In the genomic region with DNA sequence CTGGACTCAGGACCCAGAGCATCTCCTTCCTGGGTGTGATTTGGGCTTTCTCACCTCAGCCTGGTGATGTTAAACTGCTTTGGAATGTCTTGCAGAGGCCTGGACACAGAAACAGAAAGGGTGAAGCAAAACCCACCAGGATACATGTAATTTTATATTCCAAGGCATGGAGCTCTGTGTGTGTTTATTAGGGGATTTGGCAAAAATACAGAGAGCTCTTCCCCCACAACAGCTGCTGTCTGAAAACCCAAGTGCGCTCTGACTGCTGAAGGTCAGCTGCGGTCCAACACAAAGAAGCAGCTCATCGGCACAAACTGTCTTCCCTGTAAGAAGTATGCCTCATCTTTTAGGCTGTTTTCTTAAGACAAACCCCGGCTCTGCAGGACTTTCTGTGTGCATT, we compare ENCODE assay signal across 34 mouse cellular contexts. TPM values are rescaled to one million over a fixed set of nuclear protein-coding genes. Genes with fewer than 3 reads are reported as not detected.
A peak's percentile ranks its signal among the peaks of the same experiment; 100 is the strongest.
DNase-seq lines count a peak whose midpoint lies in the region; ATAC-seq and TF ChIP-seq lines count a peak whose summit lies in the region.
"Had no signal": no experiment of that assay in that cellular context is flagged by ENCODE, and none has a peak within 500 bp of the region (broad histone marks: within the 10 kb centered on the region; RNA-seq: fewer than 3 reads in every experiment).

No protein-coding gene starts in this region.

- H3K9ac ChIP-seq in hindbrain, embryonic 14.5 days, result no peak overlapping the region
- H3K9ac ChIP-seq in hindbrain, embryonic 11.5 days (ENCODE audit: low read depth, low read length), result no peak overlapping the region
- no peak overlapping the region for H3K9ac ChIP-seq in midbrain, postnatal 0 days (replicated peaks; ENCODE audit: low read length, poor library complexity, severe bottlenecking)
- H3K9ac ChIP-seq in midbrain, embryonic 13.5 days (replicated peaks), result no peak overlapping the region
- H3K9ac ChIP-seq: forebrain, postnatal 0 days; heart, embryonic 13.5 days; hindbrain, embryonic 15.5 days; kidney, embryonic 15.5 days; liver, embryonic 15.5 days had no signal

- no peak for ATAC-seq in hindbrain, embryonic 14.5 days (ENCODE audit: low FRiP score)
- ATAC-seq in hindbrain, embryonic 11.5 days (ENCODE audit: low FRiP score), result no peak
- no peak for ATAC-seq in midbrain, postnatal 0 days (ENCODE audit: low FRiP score)
- ATAC-seq in midbrain, embryonic 13.5 days, result no peak
- ATAC-seq: forebrain, postnatal 0 days; intestine, embryonic 16.5 days; midbrain, embryonic 16.5 days; Patski had no signal

- intact Hi-C loops in left cerebral cortex, postnatal 10 days (cut with DNase I), result no loop called here

- H3K36me3 ChIP-seq in hindbrain, embryonic 14.5 days (replicated peaks; ENCODE audit: control insufficient read depth, insufficient read depth), result no peaks in the 10 kb centered on the region
- H3K36me3 ChIP-seq in hindbrain, embryonic 11.5 days (ENCODE audit: control insufficient read depth, insufficient read depth, low read length), result no peaks in the 10 kb centered on the region
- no peaks in the 10 kb centered on the region for H3K36me3 ChIP-seq in midbrain, postnatal 0 days (ENCODE audit: insufficient read depth, low read length)
- H3K36me3 ChIP-seq in midbrain, embryonic 13.5 days, result no peaks in the 10 kb centered on the region
- H3K36me3 ChIP-seq: G1E; heart, embryonic 13.5 days; hindbrain, embryonic 15.5 days; kidney, embryonic 15.5 days; liver, embryonic 15.5 days had no signal

- H3K4me1 ChIP-seq in hindbrain, embryonic 14.5 days (replicated peaks; ENCODE audit: control insufficient read depth, insufficient read depth, low read length), result no peaks in the 10 kb centered on the region; the same call in 1 of the 2 replicates
- no peaks in the 10 kb centered on the region for H3K4me1 ChIP-seq in hindbrain, embryonic 11.5 days (replicated peaks; ENCODE audit: control insufficient read depth, insufficient read depth, low read length)
- no peaks in the 10 kb centered on the region for H3K4me1 ChIP-seq in midbrain, postnatal 0 days (ENCODE audit: insufficient read depth, low read length)
- no peaks in the 10 kb centered on the region for H3K4me1 ChIP-seq in midbrain, embryonic 13.5 days (replicated peaks)
- H3K4me1 ChIP-seq: heart, embryonic 13.5 days; kidney, embryonic 15.5 days; liver, embryonic 15.5 days had no signal

- TF ChIP-seq CTCF in midbrain, postnatal 0 days (IDR thresholded peaks at IDR 0.05), result no peak

- no peak overlapping the region for H3K4me3 ChIP-seq in hindbrain, embryonic 14.5 days (replicated peaks; ENCODE audit: low read length)
- no peak overlapping the region for H3K4me3 ChIP-seq in hindbrain, embryonic 11.5 days (ENCODE audit: low read depth, low read length)
- no peak overlapping the region for H3K4me3 ChIP-seq in midbrain, postnatal 0 days (ENCODE audit: low read depth, low read length)
- H3K4me3 ChIP-seq in midbrain, embryonic 13.5 days (replicated peaks), result no peak overlapping the region
- H3K4me3 ChIP-seq: heart, adult 2 months; heart, embryonic 13.5 days; hindbrain, embryonic 15.5 days; kidney, embryonic 15.5 days; liver, embryonic 15.5 days had no signal

- no peaks in the 10 kb centered on the region for H3K9me3 ChIP-seq in hindbrain, embryonic 14.5 days (ENCODE audit: control insufficient read depth, low read length)
- no peaks in the 10 kb centered on the region for H3K9me3 ChIP-seq in hindbrain, embryonic 11.5 days (ENCODE audit: control insufficient read depth, low read length)
- no peaks in the 10 kb centered on the region for H3K9me3 ChIP-seq in midbrain, postnatal 0 days (ENCODE audit: low read length)
- H3K9me3 ChIP-seq in midbrain, embryonic 13.5 days, result no peaks in the 10 kb centered on the region
- H3K9me3 ChIP-seq: G1E; heart, embryonic 13.5 days; hindbrain, embryonic 15.5 days; kidney, embryonic 15.5 days; liver, embryonic 15.5 days had no signal

- H3K27me3 ChIP-seq in hindbrain, embryonic 14.5 days (ENCODE audit: control insufficient read depth, insufficient read depth, low read length), result no peaks in the 10 kb centered on the region
- H3K27me3 ChIP-seq in hindbrain, embryonic 11.5 days (ENCODE audit: control insufficient read depth, insufficient read depth, low read length), result no peaks in the 10 kb centered on the region
- no peaks in the 10 kb centered on the region for H3K27me3 ChIP-seq in midbrain, postnatal 0 days (ENCODE audit: insufficient read depth, low read length)
- H3K27me3 ChIP-seq in midbrain, embryonic 13.5 days, result no peaks in the 10 kb centered on the region
- H3K27me3 ChIP-seq: CH12.LX; heart, embryonic 13.5 days; hindbrain, embryonic 15.5 days; kidney, embryonic 15.5 days; liver, embryonic 15.5 days had no signal

- 0 out of 2 replicates have a peak overlapping the region, but pooled peaks have one; percentile 29 for H3K27ac ChIP-seq in hindbrain, embryonic 14.5 days
- no peak overlapping the region for H3K27ac ChIP-seq in hindbrain, embryonic 11.5 days (ENCODE audit: low read depth, low read length)
- no peak overlapping the region for H3K27ac ChIP-seq in midbrain, postnatal 0 days (ENCODE audit: low read depth, low read length)
- no peak overlapping the region for H3K27ac ChIP-seq in midbrain, embryonic 13.5 days
- H3K27ac ChIP-seq: heart, adult 2 months; heart, embryonic 13.5 days; hindbrain, embryonic 15.5 days; kidney, embryonic 15.5 days; liver, embryonic 15.5 days; macrophage had no signal

- WGBS in hindbrain, embryonic 14.5 days, result 72% methylated on average over 4 of the region's 4 CpGs
- 86% methylated on average over 4 of the region's 4 CpGs for WGBS in hindbrain, embryonic 11.5 days
- WGBS in midbrain, postnatal 0 days, result 72% methylated on average over 4 of the region's 4 CpGs
- 87% methylated on average over 4 of the region's 4 CpGs for WGBS in midbrain, embryonic 13.5 days

- H3K4me2 ChIP-seq in hindbrain, embryonic 14.5 days (replicated peaks), result no peak overlapping the region
- no peak overlapping the region for H3K4me2 ChIP-seq in hindbrain, embryonic 11.5 days (replicated peaks; ENCODE audit: low read depth, low read length)
- no peak overlapping the region for H3K4me2 ChIP-seq in midbrain, postnatal 0 days (ENCODE audit: low read depth, low read length, poor library complexity, severe bottlenecking)
- no peak overlapping the region for H3K4me2 ChIP-seq in midbrain, embryonic 13.5 days (replicated peaks)
- H3K4me2 ChIP-seq: heart, embryonic 13.5 days; hindbrain, embryonic 15.5 days; kidney, embryonic 15.5 days; liver, embryonic 15.5 days had no signal

- DNase-seq in hindbrain, embryonic 14.5 days (ENCODE audit: low spot score), result no peak
- DNase-seq in hindbrain, embryonic 11.5 days (ENCODE audit: low spot score), result no peak
- peak; percentile 8 to 59 for DNase-seq in layer of hippocampus, adult 18-20 months (ENCODE audit: low spot score in 2 of 2)
- DNase-seq in layer of hippocampus, postnatal 25 days (ENCODE audit: extremely low spot score in 1 of 2, low spot score in 1 of 2), result no peak
- DNase-seq in midbrain, postnatal 0 days (ENCODE audit: low spot score), result peak; percentile 56
- peak; percentile 20 to 23 for DNase-seq in layer of hippocampus, postnatal 36 days
- no peak for DNase-seq in left cerebral cortex, postnatal 10 days (ENCODE audit: extremely low spot score in 1 of 2, low spot score in 2 of 2)
- DNase-seq: adrenal gland, postnatal 36 days; B cell, adult 2 months; cerebellum, adult 18-20 months; forebrain, postnatal 0 days; gastrocnemius, postnatal 25 days; heart, adult 2 months; heart, postnatal 14 days; liver; retina, postnatal 1 day; right cerebral cortex, postnatal 4 days; thymus, postnatal 14 days had no signal

RNA-seq across cellular contexts. Expression of a gene that starts 15.9 kb away (rescaled TPM):
- not detected in 2 replicates for polyA plus RNA-seq in hindbrain, embryonic 14.5 days (2014; fragmentation: Nextera tagmentation; extraction: Ambion mirVana)
- polyA plus RNA-seq in hindbrain, embryonic 11.5 days (2014; fragmentation: Nextera tagmentation; extraction: Ambion mirVana), result not detected in 2 replicates
- total RNA-seq in layer of hippocampus, adult 18-20 months (2021), result not detected
- not detected for total RNA-seq in layer of hippocampus, postnatal 25 days (2021)
- not detected in 2 replicates for total RNA-seq in midbrain, postnatal 0 days (2014; rRNA removed)
- polyA plus RNA-seq in midbrain, postnatal 0 days (2015; fragmentation: Nextera tagmentation; extraction: Ambion mirVana), result not detected in 2 replicates
- polyA plus RNA-seq in midbrain, embryonic 13.5 days (2015; fragmentation: Nextera tagmentation; extraction: Ambion mirVana), result not detected in 2 replicates
- total RNA-seq in layer of hippocampus, postnatal 36 days (2021), result not detected
- not detected for total RNA-seq in left cerebral cortex, postnatal 10 days (2021)
- total RNA-seq: adrenal gland, adult 18-20 months; adrenal gland, postnatal 36 days; CH12.LX; forebrain, postnatal 0 days; G1E; gastrocnemius, postnatal 25 days; heart, adult 2 months; heart, postnatal 14 days; layer of hippocampus, postnatal 10 days; left cerebral cortex, postnatal 25 days had no signal
- polyA plus RNA-seq: forebrain, postnatal 0 days; G1E; heart, adult 2 months; heart, embryonic 13.5 days; hindbrain, embryonic 15.5 days; intestine, embryonic 16.5 days; kidney, embryonic 15.5 days; liver, embryonic 15.5 days; lung, embryonic 16.5 days; macrophage; midbrain, embryonic 16.5 days; Patski; stomach, embryonic 14.5 days had no signal

Comparison
In these comparisons a context has a peak if more than half of its experiments do, and no peak if none do; other contexts are left out.
1. DNase-seq: peak in layer of hippocampus, adult 18-20 months (2 of 2), midbrain, postnatal 0 days (single experiment) and layer of hippocampus, postnatal 36 days (2 of 2); none in hindbrain, embryonic 14.5 days (single experiment), hindbrain, embryonic 11.5 days (single experiment), layer of hippocampus, postnatal 25 days (0 of 2) and left cerebral cortex, postnatal 10 days (0 of 2).